Mouse (Mus musculus): ENCODE measurements around the gene Arl9.

- TF ChIP-seq CTCF (conservative IDR thresholded peaks at IDR 0.05; ENCODE audit: low read length), result no peak
- no peak for TF ChIP-seq NANOG (IDR thresholded peaks at IDR 0.05; ENCODE audit: borderline replicate concordance, low read length)
- no peak for TF ChIP-seq POU5F1 (IDR thresholded peaks at IDR 0.05; ENCODE audit: borderline replicate concordance, low read length)
Observed at GRCm38 (mm10) chr5:76974207-76974553, 29.7 kb upstream of the Arl9 start.

All from E14TG2a.4 (cell line).